Mouse (Mus musculus) embryo, embryonic 9.5 days (tissue): Measurements from ENCODE around the gene Gtsf1.

Experiments
- DNase-seq: peaks from one replicate; pipeline ENCODE4 v3.0.0-alpha.2; 2017; ENCODE audit errors: extremely low spot score

Gene Gtsf1

GRCm38 (mm10) chr15:103377752-103378664 lies 52.3 kb downstream of the Gtsf1 start:
- no peak for DNase-seq

GRCm38 (mm10) chr15:103376837-103377269 lies 53.4 kb downstream of the Gtsf1 start:
- no peak for DNase-seq

GRCm38 (mm10) chr15:103375112-103375800 lies 55.0 kb downstream of the Gtsf1 start:
- no peak for DNase-seq

- no peak for DNase-seq
Observed at GRCm38 (mm10) chr15:103372461-103372860, 57.8 kb downstream of the Gtsf1 start.

- DNase-seq = no peak
Observed at GRCm38 (mm10) chr15:103371741-103372140, 58.5 kb downstream of the Gtsf1 start.

GRCm38 (mm10) chr15:103371208-103371607 lies 59.1 kb downstream of the Gtsf1 start:
- no peak for DNase-seq

GRCm38 (mm10) chr15:103370462-103370861 lies 59.8 kb downstream of the Gtsf1 start:
- no peak for DNase-seq

- DNase-seq = no peak
Observed at GRCm38 (mm10) chr15:103369123-103369522, 61.1 kb downstream of the Gtsf1 start.

GRCm38 (mm10) chr15:103368179-103368940 lies 61.9 kb downstream of the Gtsf1 start:
- no peak for DNase-seq

GRCm38 (mm10) chr15:103366376-103367149 lies 63.7 kb downstream of the Gtsf1 start, which contains the start of gene Itga5:
Itga5 (minus strand) TSS chr15:103366763.
- DNase-seq = no peak

GRCm38 (mm10) chr15:103365471-103366375 lies 64.5 kb downstream of the Gtsf1 start:
- peak; percentile 76 for DNase-seq

GRCm38 (mm10) chr15:103364761-103365160 lies 65.5 kb downstream of the Gtsf1 start:
- no peak for DNase-seq

- no peak for DNase-seq
Observed at GRCm38 (mm10) chr15:103363809-103364208, 66.5 kb downstream of the Gtsf1 start.

- DNase-seq = no peak
Observed at GRCm38 (mm10) chr15:103362950-103363349, 67.3 kb downstream of the Gtsf1 start.

GRCm38 (mm10) chr15:103362333-103362732 lies 67.9 kb downstream of the Gtsf1 start:
- DNase-seq = no peak

GRCm38 (mm10) chr15:103361269-103361668 lies 69.0 kb downstream of the Gtsf1 start:
- DNase-seq = no peak

GRCm38 (mm10) chr15:103359869-103360602 lies 70.2 kb downstream of the Gtsf1 start:
- no peak for DNase-seq

- DNase-seq = no peak
Observed at GRCm38 (mm10) chr15:103359122-103359510, 71.2 kb downstream of the Gtsf1 start.
